Mouse (Mus musculus) layer of hippocampus, postnatal 14 days (tissue): ENCODE measurements around the gene Lingo4. TPM values are rescaled to one million over a fixed set of nuclear protein-coding genes. Genes with fewer than 3 reads are reported as not detected.

Experiments
- DNase-seq, 2 experiments: peaks; one replicate each; pipeline ENCODE4 v3.0.0; 2021 to 2022; ENCODE audit warnings: low spot score in 2 of 2, mixed read lengths in 1 of 2
- total RNA-seq, 2 experiments: library from RNA; stranded (reverse); gene quantifications; 2 replicates each; pipeline ENCODE4 v1.2.3; 2021

Lingo4 gene
- total RNA-seq, 2 experiments from 2014 or later, result 1.3 to 1.6 TPM

DNA sequence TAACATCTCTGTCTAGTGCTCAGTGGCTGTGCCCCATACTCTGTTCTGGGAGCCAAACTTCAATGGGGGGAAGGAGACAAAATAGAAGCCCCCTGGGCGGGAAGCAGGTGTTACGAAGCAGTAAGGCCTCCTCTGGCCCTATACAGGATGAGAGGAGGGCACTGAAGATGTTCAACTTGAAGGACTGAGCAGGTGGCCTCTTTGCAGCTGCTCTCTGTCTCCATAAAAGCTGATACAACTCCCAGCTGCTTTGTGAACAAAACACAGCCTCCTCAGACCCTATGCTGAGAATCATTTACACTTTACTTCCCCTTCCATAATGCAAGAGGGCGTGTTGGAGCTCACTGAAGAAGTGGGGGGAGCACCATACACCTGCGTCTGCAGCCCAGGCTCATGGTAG, 11.6 kb upstream of the Lingo4 start:
- no peak for DNase-seq

DNA sequence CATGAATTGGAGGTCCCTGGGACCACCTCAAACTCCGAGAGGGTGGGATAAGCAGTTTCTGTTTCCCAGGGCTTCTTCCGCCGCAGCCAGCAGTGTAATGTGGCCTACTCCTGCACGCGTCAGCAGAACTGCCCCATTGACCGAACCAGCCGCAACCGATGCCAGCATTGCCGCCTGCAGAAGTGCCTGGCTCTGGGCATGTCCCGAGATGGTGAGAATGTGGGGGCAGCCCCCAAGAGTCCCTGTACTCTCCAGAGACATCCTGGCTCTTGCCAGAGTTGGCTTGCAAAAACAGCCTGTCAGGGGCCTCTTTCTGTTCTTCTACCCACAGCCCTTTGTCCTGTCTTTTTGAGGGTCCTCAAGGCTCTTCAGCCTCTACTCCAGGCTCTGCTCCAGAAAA, 10.9 kb upstream of the Lingo4 start:
- DNase-seq, result no peak

DNA sequence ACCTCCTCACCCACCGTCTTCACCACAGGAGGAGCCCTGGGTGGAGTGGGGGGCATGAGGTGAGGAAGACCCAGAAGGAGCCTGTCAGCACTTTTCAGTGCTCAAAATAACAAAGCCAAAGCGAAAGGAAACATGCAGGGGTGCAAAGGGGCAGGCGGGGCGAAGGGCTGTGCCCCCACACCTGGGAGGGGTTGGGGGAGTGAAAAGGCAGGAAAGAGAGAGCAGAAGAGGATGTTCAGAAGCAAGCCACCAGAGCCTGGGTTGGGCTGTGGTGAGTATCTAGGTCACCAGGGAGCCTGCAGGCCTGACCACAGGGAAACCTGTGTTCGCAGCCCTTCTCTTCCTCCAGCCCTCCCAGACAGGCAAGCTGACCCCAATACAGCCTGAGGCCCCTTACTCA, 10.3 kb upstream of the Lingo4 start:
- DNase-seq, result no peak

DNA sequence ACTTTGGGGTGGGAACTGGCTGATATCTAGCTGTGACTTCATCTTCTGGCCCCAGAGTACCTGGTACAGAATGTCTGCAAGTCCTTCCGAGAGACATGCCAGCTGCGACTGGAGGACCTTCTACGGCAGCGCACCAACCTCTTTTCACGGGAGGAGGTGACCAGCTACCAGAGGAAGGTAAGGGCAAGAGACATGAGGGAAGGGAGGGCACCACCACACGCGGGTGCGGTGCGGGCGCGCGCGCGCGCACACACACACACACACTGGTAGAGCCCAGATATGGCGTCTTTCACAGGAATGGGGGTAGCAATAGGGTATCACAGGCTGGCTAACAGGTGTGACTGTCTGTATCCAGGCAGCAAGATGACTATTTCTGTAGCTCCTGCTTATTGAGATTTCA, 8.9 kb upstream of the Lingo4 start:
- DNase-seq, result no peak

DNA sequence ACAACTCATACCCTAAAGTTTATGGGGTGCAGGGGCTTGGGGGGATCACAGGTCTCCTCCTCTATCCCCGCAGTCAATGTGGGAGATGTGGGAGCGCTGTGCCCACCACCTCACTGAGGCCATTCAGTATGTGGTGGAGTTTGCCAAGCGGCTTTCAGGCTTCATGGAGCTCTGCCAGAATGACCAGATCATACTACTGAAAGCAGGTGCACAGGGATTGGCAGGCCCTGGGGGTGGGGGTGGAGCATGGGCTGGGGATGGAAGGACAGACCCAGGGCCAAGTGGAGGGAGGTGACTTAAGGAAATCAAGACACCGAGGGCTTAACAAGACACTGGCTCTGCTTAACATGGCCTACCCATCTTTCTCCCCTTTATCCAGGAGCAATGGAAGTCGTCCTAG, 7.3 kb upstream of the Lingo4 start:
- no peak for DNase-seq

DNA sequence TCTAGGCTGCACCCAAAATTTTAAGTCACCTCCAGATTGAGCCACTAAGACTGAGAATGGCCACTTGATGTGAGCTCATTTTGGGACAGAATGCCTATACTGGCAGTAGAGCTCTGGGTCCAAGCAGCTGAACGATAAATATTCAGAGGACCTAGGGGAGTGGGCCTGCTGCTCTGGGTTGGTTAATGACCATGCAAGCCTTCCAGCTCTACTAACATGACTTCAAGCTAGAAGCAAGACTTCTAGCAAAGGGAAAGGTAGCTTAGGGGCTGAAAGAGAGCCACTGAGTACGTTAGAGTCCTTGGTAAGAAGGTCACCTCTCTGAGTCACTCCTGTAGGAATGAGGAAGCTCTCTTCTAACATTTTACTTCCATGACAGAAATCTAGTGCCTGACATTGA, 6.2 kb upstream of the Lingo4 start:
- DNase-seq, result no peak

DNA sequence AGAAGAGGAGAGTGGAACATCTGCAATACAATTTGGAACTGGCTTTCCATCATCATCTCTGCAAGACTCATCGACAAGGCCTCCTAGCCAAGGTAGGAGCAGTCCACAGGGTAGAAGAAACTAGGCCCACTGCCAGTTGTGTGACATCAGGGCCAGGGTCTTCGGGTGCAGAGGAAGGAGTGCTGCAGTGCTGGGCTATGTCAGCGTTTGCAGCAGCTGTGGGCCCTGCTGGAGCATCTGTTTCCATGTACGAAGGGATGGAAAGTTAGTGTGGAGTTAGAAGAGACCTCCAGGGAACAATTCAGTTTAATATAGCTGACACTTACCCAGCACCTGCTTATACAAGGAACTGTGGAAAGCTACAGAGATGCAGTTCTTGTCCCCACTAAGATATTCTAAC, 5.3 kb upstream of the Lingo4 start:
- no peak for DNase-seq

DNA sequence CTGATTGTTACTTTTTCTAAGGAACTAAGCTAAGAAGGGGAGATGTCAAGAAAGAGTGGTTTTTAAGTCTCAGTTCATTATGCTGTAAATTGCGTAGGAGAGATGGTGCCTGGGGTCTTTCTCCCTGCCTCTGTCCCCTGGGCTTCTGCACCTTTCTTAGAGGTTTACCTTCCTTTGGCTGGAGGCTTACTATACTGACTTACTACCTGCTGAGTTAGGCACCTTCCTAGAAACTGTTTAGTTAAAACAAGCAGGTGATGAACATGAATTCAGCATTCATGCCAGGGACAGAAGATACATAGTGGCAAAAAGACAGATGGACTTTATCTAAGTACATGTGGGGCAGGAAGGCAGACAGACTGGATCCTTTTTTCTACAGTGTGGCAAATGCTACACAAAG, 2.0 kb upstream of the Lingo4 start:
- DNase-seq, result no peak

DNA sequence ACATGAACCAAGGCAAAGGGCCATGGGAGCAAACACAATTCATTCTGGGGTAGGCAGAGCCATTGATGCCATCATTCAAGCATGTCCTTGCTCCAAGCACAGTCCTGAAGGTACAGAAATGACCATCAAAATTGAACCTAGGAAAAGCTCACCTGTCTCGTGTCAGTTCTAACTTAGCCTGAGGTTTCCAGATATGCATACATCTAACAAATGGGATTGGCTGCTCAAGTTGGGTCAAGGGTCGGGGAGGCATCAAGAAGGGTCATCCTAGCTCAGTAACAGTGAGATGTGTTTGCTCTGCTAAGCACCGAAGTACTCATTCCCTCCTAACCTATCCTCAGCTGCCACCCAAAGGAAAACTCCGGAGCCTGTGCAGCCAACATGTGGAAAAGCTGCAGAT, 1.5 kb upstream of the Lingo4 start:
- DNase-seq, result no peak

DNA sequence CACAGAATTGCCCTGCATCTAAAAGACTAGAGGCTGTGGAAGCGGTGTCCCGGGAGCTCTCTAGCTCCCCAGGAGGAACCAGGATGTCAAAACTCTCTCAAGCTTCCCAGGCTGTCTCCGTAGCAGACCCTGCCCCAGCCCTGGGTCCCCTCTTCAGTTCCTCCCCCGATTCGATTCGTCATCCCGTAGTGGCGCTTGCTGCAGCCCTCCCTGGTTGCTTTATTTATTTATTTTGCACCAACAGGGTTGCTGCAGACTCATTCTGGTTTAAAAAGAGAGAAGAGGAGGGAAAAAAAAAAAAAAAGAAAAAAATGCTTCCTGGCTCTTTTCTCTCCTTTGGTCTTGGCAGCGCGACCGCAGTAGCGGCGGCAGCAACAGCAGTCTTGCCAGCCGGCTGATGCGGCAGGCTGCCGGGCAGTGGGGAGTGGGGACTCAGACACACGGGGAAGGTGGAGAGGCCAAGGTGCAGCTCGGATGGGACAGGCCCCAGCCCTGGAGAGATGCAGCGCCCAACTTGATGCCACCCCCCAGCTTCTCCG, 695 bp downstream of the Lingo4 start:
- peak; percentile 43 to 56 for DNase-seq

DNA sequence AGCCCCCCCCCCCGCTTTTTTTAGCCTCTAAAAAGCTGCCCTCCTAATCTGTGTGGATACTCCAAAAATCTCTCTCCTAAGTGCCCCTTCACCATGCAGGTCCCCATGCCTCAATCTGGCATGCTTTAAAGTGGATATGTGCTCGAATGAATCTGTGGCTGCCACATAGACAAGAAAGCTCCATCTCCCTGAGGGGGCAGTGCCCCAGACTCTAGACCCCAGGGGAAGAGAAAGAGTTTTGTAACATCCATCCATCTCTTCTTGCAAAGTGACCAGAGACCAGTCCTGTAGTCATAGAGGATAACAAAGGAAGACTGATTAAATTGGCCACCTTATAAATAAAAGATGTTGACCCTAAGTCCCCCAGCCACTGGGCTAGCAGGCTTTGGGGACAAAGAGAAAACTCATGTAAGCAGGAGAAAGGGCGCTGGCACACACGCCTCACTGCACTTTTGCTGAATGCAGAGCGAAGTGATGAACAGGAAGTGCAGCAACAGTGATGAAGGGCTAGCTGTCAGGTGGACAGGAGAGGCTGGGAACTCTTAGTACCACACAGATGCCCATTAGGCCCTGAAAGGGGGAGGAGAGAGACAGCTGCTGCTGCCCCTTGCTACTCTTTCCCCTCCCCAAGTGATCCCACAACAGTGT, 1.5 kb downstream of the Lingo4 start:
- DNase-seq, result no peak

DNA sequence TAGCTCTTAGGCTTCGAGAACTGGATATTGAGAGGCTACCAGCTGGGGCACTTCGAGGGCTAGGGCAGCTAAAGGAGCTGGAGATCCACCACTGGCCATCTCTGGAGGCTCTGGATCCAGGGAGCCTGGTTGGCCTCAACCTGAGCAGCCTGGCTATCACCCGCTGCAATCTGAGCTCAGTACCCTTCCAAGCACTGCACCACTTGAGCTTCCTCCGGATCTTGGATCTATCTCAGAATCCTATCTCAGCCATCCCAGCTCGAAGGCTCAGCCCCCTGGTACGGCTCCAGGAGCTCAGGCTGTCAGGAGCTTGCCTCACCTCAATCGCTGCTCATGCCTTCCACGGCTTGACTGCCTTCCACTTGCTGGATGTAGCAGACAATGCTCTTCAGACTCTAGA, 4.1 kb downstream of the Lingo4 start:
- no peak for DNase-seq

DNA sequence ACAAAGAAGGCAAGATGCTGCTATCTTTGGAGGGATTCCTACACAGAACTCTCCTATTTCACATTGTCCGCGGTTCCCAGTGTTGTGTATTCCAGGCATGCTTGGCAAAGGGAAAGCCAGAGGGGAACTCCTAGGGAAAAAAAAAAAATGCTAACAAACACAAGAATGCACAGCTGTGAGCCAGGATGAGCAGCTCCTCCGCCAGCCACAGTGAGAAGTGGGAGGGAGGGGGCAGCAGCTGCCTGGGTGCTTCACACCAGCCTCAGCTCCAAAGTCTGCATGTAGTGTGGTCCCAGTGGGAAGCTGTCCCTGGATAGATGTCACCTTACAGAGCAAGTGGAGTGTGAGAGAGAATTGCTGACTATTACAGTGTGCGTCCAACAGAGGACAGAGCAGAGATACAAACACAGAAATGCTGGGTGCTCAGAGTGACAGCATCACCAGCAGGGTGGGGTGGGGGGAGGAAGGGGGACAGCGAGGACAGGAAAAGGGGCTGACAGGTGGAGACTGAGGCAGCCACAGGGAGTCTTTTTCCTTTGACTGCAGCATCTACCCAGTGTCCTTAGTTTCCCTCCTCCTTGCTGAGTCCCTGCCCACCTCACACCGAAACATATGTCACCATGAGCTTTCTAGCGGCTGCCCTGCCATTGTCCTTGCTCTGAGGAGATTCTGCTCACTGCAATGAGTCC, 6.2 kb downstream of the Lingo4 start:
- no peak for DNase-seq

DNA sequence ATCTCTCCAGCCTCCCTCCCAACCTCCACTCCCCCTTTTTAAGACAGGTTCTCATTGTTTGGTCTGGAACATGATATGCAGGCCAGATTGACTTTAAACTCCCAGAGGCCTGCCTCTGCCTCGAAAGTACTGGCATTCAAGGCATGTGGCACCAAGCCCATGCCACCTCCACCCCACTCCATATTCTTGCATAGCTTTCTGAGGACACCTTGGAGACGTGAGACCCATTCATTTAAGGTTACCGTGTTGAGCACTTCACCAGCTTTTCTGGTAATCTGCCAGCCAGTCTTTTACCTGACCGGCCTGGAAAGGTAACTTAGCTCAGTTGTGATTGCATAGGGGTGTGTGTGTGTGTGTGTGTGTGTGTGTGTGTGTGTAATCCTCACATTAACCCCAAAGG, 7.2 kb downstream of the Lingo4 start:
- DNase-seq, result no peak

DNA sequence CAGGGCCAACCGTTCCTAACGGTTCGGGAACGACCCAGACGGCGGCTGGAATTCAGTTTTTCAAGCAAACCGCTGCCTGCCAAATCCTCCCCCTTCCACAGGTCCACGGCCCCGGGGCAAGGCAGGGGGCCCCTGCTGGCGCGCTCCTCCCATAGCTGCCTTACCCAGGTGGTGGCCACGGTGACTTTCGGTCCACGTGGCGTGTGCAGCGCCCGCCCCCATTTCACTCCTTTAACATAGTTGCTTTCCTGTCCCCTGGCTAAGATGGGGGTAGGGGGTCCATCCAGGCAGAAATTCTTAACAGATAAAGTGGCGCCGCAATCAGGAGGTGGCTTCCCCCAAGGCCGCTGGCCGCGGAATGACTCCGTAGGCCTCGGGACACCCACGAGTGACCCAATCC, 14.2 kb downstream of the Lingo4 start:
- no peak for DNase-seq

DNA sequence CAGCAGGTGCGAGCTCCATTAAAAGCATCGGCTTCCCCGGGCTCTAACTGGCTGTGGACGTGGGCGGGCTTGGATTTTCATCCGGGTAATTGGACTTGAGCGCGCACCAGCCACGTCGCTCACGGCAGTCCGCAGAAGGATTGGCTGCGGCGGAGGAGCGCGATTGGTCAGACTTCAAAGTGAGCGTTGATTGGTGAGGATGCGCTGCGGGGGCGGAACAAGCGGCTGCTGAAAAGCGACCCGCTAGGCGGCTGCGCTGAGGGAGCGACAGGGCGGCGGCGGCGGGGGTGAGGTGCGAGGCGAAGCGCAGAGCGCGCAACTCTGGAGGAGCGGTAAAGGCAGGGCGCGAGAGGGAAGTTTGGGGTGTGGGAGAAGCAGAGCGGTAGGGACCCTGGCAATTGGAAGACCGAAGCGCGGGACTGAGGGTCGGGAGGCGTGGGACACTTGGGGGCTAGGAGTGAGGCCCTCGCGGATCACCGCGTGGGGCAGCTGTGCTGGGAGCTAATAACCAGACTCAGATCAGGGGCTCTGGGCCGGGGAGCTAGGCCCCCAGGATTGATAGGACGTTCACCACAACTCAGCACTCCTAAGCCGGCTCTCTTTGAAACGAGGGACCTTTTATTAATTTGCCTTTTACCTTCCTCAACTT, 14.8 kb downstream of the Lingo4 start, which contains the start of gene Tdrkh:
Tdrkh (plus strand) TSS at position 243 of the 649 bp plus-strand sequence.
- DNase-seq, result peak; percentile 97 to 99

DNA sequence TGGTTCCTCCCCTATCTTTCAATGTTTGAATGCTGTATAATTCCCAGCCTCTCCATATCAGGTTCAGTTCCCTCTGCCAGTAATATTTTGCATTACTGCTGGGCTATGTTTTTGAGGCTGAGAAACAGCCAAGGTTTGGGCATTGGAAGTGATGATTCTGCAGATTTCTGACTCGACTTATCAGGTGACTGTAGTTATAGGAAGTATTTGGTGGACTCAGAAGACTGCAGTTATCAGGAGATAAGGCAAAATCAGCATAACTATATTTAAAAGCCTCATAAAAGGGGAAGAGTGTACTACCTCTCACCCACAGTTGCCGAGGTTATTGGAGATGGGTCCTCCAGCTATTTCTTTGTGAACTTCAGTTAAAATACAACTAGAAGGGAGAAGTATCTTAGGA, 32.7 kb downstream of the Lingo4 start:
- DNase-seq, result no peak

DNA sequence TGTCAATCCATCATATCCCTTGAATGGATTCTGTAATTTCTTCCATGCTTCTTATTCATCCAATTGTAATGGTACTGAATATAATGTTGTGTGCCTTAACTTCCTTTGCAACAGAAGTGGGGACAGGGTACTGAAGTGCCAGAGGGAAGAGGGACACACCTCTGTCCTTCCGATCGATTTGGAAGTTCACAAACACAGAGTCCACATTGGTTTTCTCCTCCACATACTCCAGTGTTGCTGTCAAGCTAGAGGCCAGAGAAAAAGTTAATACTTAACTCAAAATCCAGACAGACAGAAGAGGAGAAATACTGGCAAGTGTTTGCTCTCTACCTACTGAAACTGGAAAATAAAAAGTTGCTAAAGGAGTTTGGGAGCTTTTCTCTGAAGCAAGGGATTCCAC, 36.0 kb downstream of the Lingo4 start:
- no peak for DNase-seq

DNA sequence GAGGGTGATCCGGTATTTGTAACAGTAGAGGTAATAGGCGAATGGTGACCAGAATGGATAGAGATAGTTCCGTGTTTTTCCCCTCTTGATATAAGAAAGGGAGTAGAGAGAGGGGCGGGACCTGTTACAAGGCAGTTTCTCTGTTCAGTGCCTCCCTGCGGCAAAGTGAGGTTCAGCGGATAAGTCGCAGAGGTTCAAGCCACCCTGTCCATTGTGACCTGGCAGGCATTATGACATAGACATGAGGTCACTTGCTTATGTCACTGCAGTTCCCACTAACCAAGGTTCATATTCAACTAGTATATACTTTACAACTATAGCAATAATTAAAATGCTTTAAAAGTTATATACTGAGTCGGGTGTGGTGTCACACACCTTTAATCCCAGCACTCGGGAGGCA, 38.1 kb downstream of the Lingo4 start:
- no peak for DNase-seq

DNA sequence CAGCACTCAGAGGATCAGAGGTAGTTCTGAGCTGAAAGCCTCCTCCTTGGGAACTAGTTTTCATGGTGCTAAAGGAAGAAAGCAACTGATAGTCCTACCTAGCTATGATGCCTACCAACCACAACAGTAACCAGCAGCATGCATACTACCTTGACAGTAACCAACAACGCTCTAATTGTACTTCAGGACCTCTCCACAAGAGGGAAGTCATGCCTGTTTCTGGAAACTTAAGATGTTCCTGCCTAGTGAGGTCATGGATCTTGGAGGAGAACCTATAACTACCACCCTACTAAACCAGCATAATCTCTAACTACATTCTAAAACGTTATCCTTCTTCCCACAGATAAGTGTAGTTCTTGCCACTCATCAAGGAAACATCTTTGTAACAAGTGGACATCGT, 42.9 kb downstream of the Lingo4 start:
- DNase-seq, result peak in 1 of 2 experiments; percentile 18

DNA sequence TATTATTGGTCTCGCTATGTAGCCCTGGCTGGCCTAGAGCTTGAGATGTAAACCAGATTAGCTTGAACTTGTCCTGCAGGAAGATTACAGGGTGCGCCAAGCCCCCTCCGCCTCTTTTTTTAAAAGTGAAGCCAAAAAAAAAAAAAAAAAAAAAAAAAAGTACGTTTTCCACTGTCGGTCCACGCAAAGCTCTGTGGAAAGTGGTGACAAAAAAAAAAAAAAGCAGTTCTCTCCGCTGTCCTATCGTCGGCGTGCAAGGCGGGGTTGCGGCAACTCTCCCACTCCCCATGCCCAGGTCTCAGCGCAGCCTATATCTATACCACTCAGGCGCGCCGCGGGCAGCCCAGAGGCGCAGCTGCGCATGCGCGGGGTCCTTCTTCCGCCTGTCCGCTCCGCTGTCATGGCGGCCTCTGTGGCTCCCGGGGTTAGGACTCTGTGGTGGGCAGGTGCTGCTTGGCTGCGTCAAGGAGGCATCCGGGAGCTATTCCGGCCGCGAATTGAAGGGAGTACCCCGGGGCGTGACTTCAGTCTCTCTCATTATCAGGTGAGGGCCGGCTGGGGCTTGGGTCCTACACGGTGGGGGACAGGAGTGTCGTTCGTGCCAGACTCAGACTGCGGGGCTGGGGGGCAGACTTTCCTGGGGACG, 44.8 kb downstream of the Lingo4 start, which contains the start of gene Mrpl9:
Mrpl9 (plus strand) TSS at position 368 of the 646 bp plus-strand sequence.
- DNase-seq, result peak; percentile 93 to 95

DNA sequence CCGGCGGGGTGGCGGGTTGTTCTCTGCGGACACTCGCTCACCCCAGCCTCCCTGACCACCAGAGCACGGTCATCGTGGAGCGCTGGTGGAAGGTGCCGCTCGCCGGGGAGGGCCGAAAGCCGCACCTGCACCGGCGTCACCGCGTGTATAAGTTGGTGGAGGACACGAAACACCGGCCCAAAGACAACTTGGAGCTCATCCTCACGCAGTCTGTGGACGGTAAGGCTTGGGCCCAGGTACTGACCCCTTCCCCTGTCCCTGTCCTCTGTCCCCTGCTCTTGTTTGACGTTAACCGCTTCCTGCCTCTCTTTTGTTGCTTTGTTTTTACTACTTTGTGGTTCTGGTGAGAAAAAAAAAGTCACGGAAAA, 45.3 kb downstream of the Lingo4 start, which contains the start of gene Oaz3:
Oaz3 (minus strand) TSS at position 319 of the 368 bp plus-strand sequence.
- peak in 1 of 2 experiments; percentile 16 for DNase-seq
